Mouse (Mus musculus) adipocyte (in vitro differentiated cells): ENCODE measurements around the gene Hmcn2.

Experiments
- DNase-seq: peaks from one replicate; pipeline ENCODE4 v3.0.0-alpha.2; 2016; ENCODE audit warnings: low spot score

The Hmcn2 gene

DNA sequence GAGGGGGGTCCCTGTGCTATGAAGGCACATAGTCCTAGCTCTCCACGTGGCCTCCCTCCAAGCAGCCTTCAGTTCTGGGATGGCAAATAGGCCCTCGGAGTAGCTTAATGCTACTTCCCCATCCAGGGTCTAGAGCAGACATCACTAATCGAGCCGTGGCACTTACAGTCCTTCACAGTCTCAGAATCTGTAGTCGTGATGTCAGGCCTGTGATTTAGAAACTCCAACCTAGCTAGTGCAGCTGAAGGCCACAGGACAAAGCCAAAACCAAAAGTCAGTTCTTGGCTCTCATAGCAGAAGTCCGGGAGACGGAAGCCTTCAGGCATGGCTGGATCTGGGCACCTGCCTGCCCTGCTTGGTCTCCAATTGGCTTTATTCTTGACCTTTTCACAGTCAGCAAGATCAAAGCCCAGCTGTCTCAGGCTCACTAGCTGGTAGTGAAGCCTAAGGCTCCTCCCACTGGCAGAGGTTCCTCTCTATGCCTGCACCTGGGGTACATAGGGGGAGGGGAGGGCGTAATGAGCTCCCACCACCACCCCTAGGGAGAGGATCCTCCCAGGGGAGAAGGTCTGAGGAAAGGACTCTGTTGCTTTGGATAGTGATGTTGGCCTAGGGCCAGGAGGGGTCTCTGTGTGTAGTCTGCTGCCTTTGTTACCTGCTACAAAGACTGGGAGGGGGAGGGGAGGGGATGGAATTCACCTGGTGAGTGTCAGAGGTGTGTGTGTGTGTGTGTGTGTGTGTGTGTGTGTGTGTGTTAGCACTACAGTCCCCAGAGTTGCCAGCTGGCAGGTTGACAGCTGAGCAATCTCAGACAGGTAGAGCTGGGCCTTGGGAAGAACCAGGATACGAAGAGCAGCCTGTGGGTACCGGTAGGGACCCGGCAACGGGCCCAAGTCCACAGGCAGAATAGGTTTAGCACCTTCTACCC lies 163.3 kb downstream of the Hmcn2 start:
- no peak for DNase-seq

DNA sequence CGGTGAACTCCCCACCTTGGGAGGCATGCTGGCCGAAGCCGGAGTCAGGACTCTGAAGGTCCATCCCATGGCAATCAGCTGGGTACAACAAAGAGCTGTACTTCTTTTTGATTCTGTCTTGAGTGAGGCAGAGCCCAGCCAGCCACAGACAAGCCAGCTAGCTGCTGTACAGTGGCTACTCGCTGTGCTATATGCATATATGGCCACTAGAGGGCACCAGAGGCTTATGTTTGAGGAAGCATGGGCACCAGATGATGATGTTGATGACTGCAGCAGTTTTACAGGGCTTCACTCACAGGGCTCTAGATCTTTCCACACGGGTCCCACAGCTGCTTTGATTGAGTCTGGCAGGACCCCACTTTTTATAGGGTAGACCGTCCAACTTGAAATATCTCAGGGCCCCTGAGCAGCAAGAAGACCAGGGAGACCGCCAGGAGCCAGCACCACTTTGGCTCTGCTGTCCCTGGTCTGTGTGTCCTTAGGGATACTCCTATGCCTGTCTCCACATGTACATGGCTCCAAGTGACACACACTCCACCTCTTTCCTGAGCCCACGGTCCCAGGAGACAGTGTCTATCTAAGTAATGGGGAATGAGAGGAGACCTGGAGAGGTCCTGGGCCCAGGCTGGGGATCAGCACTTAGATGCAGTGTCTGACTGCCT lies 168.8 kb downstream of the Hmcn2 start:
- DNase-seq, result peak; percentile 96

DNA sequence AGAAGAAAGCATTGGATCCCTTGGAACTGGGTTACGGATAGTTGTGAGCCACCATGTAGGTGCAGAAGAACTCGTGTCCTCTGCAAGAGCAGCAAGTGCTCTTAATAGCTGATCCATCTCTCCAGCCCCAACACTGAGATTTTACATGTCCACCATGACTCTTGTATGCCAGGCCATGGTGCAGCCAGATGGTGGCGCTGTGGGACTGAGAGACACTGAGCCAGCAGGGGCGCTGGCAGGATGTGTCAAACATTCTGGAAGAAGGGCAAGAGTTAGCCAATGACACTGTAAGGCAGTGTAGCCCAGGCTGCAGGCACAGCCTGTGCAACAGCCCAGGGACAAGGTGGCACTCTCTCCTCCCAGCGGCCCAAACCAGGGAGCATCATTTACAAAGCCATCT lies 170.0 kb downstream of the Hmcn2 start:
- peak; percentile 69 for DNase-seq

DNA sequence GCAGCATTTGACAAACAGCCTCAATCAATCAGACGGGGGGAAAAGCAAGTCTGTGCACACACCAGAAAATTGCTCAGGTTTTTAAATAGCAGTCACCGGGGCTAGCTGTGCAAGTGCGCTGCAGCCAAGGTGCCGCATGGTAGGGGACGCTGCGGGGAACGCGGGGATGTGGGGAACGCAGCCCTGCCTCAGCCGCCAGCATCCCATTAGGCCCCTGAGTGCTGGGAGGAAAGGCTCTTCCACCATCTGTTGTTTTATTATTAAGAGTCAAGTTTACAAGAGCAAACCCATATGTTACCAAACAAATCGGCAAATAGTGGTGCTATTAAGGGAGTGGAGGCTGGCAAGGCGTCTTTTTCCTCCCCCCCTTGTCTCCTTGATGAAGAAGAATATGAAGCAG lies 175.0 kb downstream of the Hmcn2 start:
- DNase-seq, result no peak

DNA sequence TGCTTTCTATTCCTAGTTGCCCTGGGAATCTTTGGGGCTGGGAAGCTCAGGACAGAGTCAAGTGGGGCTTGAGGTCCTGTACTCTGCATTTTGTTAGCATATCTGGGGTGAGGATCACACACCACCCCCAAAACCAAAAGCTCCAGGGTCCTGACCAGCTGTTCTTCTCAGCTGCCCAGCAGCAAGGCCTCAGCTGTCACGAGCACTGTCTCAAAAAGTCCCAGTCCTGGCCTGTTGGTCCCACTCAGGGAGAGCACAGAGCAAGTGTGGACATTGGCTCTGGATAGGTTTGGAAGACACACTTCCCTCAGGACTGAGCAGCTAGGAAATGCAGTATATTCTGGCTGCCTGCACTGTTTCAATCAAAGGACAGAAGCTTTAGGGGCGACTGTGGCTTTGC lies 176.3 kb downstream of the Hmcn2 start:
- DNase-seq, result no peak

DNA sequence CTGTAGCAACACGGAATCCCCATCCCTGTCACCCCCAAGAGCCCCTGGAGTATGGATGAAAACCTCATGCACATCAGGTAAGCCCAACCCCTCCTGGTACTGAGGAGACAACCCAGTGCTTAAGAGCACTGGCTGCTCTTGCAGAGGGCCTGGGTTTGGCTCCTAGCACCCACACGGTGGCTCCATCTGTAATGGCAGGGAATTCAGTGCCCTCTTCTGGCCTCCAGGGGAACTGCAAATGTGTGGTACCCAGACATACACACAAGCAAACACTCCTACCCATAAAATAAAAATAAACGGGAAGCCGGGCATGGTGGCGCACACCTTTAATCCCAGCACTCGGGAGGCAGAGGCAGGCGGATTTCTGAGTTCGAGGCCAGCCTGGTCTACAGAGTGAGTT lies 178.1 kb downstream of the Hmcn2 start:
- no peak for DNase-seq

DNA sequence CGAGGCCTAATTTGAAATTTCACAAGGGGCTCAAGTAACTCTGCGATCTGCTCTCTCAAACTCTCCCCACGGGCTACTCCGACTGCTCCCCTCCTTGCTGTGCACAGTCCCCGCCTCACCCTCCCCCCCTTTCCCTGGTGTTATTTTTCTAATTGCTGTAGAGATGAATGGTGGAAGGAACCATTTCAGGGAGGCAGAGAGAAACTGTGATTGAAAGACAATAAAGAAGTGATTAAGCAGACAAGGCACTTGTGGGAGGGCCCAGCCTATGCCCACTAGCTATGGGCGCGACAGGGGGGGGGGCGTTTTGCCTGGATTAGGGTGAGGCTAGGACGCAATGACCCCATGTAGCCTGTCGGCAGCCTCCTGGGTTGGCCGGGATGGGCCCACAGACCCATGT lies 179.0 kb downstream of the Hmcn2 start:
- no peak for DNase-seq

DNA sequence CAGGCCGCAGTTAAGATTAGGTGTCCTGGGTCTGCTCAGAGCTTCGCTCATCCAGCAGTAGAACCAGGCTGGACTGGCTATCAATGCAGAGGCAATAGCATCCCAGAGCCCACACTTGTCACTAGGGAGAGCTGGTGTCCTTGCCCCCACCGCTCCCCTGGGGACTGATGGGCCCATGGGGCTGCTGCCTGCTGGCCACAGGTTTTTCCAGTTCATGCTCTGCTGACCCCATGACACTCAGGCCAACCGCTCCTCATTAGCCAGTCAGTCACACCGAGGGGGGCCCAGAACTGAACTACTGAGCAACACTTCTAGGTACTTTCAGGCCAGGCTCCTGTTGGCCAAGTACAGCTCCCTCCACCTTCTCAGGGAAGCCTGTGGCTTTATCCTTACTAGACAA lies 180.1 kb downstream of the Hmcn2 start:
- DNase-seq, result no peak

- no peak for DNase-seq
Measured at GRCm38 (mm10) chr2:31495046-31495476, 180.8 kb downstream of the Hmcn2 start.

- DNase-seq, result no peak
Measured at GRCm38 (mm10) chr2:31496141-31496540, 181.9 kb downstream of the Hmcn2 start.

- DNase-seq, result no peak
Measured at GRCm38 (mm10) chr2:31497113-31497512, 182.9 kb downstream of the Hmcn2 start.

DNA sequence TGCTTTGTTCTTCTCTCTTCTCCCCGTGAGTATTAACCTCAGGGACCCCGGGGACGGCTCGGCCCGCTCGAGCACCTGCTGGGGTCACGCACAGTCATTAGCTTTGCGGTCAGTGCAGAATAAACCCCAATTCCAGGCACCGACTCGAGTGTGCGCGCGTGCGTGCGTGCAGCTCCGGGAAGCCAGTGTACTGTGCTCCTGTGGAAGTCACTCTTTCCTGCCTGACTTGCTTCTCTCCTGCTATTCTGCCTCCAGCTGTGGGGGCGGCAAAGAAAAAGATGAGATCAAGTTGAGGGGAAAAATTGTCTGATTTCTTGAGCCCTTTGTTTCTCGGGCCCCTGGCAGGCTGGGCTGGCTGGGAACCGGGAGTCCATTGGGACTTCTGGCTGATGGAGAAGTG lies 183.4 kb downstream of the Hmcn2 start:
- no peak for DNase-seq

DNA sequence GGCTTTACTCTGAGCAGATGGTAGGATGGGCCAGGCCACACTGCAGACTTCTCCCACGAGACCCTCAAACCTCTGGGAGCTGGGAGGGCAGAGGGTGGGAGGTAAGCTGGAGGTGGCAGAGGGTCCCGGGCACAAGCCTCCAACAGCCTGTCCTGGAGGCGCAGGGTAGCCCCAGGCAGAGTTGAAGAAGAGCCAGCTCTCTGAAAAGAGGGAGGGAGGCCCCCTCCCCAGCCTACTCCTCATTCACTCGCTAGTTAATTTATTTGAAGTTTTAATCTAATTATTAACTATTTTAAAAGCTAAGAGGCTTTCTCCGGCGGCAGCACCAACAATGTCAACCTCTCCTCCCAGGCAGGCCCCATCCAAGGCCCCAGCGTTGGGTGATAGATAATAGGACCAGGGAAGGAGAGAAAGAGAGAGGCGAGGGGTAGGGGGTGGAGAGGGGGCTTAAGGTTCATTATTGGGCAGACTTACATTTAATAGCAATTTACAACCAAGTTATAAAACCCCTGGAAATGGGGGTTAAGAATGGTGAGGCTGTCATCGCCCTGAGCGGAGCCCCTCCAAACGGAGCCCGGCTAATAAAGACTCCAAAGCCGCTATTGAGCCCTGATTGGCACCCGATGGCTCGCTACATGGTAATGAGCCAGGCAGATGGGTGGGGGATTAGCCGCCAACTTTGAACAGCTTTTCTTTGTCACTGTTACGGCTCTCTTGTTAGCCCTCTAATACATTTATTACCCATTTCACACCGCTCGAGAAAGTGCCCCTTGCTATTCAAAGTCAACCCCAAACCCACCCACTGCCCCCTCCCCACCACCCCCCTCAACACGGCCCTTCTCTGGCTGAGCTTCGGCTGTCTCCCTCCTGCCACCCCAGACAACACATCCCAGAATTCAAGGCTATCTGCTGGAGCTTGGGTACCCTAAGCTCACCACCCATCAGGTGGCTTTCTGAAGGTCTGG lies 185.4 kb downstream of the Hmcn2 start:
- no peak for DNase-seq

DNA sequence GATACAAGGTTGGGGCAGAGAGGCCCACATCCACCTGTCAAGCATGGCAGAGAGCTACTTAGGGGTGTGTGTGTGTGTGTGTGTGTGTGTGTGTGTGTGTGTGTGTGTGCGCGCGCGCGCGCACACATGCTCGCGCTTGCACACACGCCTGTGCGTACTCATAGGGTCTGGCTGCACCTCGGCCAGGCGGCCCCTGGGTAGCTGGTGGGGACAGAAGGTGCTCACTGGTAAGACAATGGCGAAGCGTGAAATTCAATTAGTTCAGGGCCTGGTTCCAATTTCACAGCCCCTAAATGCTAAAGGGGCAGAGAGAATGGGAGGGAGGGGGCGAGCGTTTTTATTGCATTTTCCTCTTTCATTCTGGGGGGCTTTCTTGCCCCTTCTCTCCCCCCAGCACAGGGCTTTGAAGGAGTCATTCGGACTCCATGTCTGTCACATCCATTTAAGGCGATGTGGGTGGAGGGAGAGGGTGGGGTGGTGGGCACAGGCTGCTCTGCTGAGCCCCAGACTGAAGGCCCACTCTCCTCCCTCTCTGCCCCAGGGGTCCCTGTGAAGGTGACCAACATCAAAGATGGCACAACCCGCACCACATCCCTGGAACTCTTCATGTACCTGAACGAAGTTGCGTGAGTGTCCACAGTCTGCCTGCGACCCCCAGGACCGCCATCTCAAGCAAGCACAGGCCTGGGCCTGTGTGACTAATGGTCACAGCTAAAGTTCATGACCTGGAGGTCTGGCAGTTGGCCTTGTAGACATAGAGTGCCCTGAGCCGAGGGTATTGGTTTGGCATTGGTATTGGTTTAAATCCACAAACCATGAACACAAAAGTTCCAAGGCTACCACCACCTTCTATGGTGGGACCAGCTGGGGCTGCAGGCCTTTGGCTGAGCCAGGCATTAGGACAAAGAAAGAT lies 186.3 kb downstream of the Hmcn2 start:
- no peak for DNase-seq

- DNase-seq, result no peak
Measured at GRCm38 (mm10) chr2:31501448-31502130, 187.4 kb downstream of the Hmcn2 start.

- no peak for DNase-seq
Measured at GRCm38 (mm10) chr2:31502616-31503522, 188.7 kb downstream of the Hmcn2 start.

GRCm38 (mm10) chr2:31505472-31505871 lies 191.3 kb downstream of the Hmcn2 start:
- DNase-seq, result no peak

DNA sequence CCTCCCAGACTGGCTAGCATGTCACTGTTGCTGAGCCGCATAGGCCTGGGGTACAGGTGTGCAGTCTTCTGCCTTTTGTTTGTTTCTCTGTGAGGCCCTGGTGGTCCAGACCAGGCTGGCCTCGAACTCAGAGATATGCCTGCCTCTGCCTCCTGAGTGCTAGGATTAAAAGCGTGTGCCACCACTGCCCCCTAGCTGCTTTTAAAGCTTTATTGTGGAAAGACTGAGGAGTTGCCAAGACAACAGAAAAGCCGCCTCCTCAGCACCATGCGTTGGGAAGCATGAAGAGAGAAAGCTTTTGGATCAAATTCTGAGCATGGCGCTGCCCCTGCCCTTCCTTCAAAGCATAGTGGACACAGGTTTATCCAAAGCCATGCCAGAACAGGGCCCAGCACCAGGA lies 194.6 kb downstream of the Hmcn2 start:
- DNase-seq, result no peak
